Mouse (Mus musculus): ENCODE results near the gene Cacna1c.

Gene Cacna1c

DNA sequence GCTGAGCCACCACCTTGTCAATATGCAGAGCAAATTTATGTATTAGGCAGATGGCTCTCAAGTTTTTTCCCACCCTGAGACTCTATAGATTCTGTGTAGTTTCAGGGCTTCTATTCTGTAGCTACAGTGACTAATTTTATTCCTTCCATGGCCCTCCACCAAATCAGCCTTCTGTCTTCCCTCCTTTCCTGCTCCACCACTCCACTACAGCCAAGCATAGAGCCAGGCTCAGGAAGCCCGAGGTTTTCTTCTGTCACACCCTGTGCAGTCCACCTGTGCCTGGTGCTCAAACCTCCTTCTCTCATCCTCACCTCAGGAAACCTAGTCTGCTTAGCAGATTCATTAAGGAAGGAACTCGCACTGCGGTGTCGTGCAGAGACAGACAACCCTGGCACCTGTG lies 51.1 kb downstream of the Cacna1c start:
- no peak for DNase-seq (ENCODE audit: low spot score in 2 of 2)

DNA sequence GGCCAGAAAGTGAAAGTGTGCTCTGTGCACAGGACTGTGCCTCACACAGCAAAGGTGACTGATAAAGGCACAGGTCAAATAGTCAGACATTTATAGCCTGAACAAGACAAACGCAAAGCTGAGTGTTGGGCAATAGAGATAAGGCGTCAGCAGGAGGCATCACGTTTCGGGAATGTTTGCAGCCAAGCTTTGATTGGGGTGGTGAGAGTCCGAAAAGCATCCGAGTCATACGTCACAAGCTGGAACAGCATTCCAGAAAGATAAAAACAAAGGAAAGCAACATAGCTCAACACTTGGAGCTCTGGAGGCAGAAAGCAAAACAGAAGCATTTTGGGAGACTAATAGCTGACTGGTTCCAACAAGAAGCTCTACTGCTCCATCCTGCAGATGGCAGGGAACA lies 56.7 kb downstream of the Cacna1c start:
- no peak for DNase-seq (ENCODE audit: low spot score in 2 of 2)

DNA sequence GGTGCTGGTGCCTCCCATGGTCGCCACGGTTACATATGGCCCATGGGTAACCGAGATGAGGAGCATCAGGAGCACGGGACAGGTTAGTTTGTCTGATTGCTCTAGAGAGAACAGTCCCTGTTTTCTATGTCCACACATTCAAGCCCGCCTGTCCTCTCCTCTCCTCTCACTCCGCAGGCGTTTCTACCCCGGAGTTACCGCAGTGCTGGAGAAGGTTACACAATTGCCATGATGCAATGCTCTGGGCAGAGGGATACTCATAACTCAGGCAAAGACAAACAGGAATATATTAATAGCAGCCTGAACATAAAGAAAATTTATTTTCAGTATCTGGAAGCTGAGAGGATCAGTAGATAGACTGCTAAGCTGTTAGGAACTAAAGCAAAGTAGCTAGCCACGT lies 58.5 kb downstream of the Cacna1c start:
- no peak for DNase-seq (ENCODE audit: low spot score in 2 of 2)

DNA sequence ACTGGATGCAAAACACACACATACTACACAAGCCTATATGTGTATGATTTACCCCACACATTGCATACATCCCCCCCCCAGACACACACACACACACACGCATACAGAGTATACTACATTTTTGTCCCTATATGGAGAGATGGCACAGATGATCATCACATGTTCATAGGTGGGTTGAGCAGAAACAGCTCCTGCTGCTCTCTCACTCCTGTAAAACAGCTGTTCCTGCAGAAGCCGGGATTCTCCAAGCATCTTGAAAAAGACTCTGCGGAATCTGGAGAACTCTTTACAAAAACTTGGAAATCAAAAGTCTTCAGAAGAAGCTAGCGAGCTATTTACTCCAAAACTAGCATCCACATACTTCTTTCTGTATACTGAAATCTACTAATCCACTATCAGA lies 63.4 kb downstream of the Cacna1c start:
- no peak for DNase-seq (ENCODE audit: low spot score in 2 of 2)

DNA sequence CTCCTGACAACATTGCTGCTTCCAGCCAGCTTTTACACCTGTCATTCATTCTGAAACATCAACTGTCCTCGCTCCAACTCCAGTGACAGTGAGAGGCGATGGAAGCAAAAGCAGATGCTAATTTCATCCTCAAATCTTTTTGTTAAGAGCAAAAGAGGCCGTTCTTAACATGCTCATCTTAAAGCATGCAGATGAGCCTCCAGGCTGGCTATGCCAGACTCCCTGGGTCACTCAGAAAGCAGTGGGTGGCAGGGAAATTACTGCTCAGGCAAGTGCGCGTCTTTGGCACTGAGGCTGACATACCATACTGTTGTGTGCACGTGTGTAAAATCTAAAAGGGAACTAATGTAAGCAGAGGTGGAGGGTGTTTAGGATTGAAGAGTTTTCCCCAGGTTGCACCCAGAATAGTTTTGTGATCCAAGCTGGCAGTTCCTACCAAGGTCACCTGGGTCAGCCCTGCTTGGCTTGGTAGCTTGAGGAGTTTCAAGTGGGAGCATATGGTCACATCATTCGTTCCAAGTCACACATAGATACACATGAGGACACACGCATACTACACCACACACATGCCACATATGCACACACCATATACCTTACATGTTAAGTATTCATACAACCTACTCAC lies 64.0 kb downstream of the Cacna1c start:
- no peak for DNase-seq (ENCODE audit: low spot score in 2 of 2)

DNA sequence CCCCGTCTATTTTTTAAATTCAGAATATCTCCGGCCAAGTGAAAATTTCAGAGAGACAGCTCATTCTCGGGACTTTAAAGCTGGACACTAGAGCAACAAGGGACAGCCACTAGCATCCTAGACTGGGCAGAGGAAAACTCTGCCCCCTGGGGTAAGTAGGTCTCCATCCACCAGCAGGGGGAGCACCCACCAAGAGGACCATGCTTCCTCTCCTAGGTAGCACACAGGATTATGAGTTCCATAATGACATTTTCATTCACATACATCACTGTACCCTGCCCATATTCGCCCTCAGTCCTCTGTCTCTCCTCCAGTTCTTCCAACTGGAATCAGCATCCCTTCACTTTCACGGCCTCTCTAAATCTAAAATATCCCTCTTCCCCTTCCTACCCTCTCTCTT lies 66.6 kb downstream of the Cacna1c start:
- no peak for DNase-seq (ENCODE audit: low spot score in 2 of 2)

DNA sequence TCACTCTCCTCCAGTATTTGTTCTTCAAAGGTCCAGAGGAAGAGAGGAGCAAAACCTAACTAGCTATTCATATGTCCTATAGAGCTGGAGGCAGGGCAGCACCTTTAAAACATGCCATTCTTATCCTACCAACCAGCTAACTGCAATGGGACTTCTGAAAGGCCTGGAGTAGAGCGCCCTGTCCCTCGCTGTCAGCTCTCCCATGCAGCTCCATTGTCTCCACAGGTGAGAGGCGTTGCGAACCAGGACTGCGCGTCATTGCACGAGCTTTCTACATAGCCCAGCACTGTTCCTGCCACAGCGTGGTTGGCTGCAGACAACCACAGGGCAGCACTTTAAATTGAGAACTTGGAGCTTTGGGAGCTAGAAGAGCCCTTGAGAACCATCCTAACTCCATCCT lies 67.7 kb downstream of the Cacna1c start:
- DNase-seq (ENCODE audit: low spot score in 2 of 2) = no peak

DNA sequence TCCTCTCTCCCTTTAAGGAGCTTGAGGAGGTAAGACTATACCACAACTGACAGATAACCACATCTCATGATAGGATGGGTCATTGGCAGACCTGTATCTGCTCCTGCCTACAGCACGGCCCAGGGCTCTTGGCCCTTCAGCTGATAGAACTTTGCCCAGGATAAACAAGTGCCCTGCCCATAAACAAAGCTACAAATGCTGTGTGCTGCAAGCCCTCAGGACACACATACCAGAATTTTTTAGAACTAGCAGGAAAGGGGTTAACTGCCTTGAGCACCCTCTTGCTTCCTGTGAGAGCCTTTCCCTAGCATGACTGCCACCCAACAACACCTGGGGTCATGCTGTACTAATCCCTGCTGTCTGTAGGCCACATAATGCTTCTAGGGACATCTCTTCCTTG lies 68.1 kb downstream of the Cacna1c start:
- DNase-seq (ENCODE audit: low spot score in 2 of 2) = no peak

DNA sequence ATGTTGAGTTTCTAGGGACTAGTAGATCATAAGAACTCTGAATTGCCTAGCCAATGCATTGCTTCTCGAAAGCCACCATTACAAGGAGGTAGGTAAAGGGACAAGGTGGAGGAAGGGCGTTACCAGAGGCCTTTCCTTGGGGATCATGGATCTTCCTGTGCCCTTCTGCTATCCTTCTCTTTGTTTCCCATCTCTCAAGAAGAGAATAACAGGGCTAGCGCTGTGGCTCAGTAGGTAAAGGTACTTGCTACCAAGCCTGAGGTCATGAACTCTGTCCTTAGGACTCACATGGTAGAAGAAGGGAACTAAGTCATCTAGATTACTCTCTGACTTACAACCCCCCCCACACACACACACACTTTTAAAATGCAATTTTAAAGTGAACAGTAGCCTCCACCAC lies 69.2 kb downstream of the Cacna1c start:
- no peak for DNase-seq (ENCODE audit: low spot score in 2 of 2)

DNA sequence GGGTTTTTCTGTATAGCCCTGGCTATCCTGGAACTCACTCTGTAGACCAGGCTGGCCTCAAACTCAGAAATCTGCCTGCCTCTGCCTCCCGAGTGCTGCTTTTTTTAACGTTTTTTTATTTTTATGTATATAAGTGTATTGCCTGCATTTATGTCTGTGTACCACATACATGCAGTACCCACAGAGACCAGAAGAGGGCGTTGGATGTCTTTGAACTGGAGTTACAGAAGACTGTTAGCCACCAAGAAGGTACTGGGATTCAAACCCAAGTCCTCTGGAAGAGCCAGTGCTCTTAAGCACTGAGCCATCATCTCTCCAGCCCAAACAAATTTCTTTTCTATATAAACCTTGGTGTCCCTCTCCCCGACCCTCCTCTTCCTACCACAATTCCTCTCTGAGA lies 77.8 kb downstream of the Cacna1c start:
- no peak for DNase-seq (ENCODE audit: low spot score in 2 of 2)

DNA sequence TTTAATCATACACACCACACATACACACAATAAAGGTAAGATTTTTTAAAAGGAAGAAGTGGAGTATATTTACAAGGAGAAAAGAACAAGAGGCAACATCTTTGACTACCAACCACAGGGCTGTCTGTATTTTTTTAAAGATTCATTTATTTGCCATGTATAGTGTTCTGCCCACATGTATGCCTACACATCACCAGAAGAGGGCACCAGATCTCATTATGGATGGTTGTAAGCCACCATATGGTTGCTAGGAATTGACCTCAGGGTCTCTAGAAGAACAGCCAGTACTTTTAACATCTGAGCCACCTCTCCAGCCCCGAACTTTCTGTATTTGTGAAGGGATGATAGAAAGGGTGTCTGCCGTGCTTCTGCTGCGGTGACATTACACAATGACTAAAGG lies 79.9 kb downstream of the Cacna1c start:
- DNase-seq (ENCODE audit: low spot score in 2 of 2) = no peak

DNA sequence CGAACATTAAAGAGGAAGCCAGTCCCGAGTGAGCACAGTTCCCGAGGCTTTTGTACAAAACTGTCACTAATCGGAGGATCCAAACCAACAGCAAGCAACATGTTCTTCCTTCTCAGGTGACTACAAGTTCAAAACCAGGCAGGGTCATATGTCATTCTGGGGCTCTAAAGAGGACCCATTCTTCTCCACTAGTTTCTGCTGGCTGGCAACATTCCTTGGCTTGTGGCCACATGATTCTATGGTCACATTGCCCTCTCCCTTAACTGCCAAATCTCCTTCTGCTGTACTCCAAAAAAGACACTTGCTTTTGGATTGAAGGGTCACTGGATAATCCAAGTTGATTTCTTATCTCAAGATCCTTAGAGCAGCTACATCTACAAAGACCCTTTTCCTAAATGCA lies 82.9 kb downstream of the Cacna1c start:
- DNase-seq (ENCODE audit: low spot score in 2 of 2) = no peak

DNA sequence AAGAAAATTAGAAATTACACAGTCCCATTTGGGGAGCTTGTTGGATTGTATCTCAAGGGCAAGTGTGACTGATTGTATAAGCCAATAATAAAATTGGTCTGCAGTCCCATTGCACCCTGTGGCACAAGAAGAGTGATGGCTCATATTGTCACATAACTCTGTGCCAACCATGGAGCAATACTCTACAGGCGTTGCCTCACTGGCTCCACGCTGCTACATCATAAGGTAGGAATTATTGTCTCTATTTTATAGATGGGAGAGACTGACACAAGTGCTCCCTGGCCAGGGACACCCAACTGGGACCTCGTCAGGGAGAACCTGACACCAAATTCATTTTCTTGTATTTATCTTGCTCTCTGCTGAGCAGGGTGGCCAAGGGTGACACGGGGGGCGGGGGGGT lies 85.8 kb downstream of the Cacna1c start:
- no peak for DNase-seq (ENCODE audit: low spot score in 2 of 2)

DNA sequence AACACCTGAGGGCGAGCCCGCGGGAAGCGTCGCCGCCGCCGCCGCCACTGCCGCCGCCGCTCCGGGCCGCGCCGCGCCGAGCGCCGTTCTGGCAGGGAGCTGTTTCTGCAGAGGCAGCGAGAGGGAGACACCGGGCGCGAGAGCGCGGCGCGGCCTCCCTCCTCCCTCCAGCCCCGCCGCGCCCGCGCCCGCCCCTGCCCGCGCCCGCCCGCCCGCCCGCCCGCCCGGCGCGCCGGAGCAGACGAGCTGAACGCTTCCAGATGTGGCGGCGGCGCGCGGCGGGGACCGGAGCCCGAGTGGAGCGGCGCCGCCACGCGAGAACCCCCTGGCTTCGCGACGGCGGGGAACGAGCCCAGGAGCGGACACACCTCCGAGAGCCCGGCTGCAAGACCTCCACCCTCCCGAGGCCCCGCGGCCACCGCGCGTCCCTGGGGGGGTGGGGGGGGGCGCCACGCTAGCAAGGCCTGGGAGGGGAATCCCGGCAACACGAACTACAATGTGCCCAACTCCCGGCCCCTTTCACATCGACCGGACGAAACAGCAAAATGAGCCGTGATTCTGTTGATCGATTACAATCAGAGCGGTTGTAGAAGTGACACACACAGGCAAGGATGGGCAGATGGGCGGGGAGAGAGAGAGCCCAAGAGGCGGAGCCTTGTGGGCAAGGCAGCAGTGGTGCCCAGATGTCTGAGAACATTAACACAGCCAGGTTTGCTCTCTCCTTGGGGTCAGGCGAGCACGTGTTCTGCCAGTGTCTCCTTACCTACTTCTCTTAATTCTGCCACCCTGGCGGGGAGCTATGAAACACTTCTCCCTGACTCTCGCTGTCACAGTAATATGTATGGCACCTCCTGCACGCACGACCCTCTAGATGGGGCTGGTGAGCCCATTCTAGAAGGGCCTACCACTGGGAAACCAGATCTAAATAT lies 87.5 kb downstream of the Cacna1c start:
- peak; percentile 64 to 75 for DNase-seq (ENCODE audit: low spot score in 2 of 2)

DNA sequence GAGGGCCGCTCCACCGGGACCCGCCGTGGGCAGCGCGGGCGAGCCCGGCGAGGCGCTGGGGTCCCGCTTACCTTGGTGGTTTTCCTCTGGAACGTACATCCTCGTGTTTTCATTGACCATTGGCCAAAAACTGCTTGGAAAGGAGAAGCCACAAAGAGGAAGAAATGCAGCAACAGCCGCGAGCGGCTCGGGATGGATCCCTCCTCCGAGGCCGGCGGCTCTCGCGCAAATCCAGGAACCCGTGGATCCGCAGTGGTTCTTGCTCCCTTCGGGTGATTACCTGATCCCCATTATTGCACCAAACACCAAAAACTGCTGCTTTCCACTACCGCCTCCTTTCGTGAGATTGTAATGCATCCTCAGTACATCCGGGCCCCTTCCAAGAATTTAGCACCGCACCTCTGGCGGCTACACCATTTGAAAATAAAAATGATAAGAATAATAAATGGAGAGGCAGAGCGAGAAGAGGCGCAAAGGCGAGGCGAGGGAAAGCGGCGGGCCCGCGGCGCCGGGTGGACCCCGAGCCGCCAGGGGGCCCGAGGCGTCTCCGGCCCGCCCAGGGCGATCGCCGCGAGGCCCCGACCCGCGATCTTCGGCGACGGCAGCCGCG lies 88.3 kb downstream of the Cacna1c start:
- DNase-seq (ENCODE audit: low spot score in 2 of 2) = peak in 1 of 2 experiments; percentile 35

DNA sequence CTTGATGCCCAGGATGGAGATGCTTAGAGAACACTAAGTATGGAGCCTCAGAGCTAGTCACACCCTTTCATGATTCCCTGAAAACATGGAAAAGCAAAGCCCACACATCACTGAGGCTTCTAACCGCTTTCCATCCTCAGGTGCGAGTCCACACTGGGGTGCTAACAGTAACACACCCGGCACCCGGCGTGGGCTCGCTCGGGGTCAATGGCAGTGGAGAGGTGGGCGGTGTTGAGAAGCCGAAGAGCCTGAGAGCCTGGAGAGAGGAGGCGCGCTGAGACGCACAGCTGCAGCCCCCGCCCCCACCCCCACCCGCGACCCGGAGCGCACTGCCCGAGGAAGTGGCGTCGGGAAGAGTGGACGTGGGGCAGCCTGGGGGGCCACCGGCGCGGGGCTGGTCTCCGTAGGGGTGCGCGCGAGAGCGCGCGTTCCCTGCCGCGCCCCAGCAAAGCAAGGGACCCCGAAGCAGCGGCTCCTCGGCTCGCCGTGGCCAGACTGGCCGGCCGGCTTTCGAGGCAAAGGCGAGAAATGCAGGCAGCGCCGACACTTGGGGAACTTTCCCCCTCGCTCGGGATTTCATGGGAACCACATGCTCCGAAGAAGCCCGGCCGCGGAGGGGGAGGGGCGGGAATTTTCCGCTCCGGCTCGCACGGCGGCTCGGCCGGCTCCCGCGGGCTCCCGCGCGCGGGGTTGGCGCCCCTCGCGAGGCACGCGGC lies 88.9 kb downstream of the Cacna1c start:
- DNase-seq (ENCODE audit: low spot score in 2 of 2) = peak; percentile 38 to 66

DNA sequence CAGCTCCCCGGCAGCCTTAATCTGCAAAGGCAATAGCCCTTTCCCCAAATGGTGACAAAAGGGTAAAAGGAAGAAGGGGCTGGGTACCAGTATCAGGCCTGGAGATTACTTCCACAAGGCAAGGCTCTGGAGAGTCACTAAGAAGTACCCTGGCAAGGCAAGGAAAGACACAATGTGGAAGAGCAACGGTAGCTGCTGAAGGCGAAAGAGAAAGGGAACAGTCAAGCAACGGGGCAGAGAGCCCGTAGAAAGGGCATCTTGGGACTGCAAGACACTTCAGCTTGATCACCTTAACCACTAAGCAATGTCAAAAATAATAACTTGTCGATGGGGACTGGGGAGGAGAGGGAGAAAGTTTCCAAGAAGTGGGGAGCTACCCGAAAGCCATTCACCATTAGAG lies 89.5 kb downstream of the Cacna1c start:
- DNase-seq (ENCODE audit: low spot score in 2 of 2) = no peak

DNA sequence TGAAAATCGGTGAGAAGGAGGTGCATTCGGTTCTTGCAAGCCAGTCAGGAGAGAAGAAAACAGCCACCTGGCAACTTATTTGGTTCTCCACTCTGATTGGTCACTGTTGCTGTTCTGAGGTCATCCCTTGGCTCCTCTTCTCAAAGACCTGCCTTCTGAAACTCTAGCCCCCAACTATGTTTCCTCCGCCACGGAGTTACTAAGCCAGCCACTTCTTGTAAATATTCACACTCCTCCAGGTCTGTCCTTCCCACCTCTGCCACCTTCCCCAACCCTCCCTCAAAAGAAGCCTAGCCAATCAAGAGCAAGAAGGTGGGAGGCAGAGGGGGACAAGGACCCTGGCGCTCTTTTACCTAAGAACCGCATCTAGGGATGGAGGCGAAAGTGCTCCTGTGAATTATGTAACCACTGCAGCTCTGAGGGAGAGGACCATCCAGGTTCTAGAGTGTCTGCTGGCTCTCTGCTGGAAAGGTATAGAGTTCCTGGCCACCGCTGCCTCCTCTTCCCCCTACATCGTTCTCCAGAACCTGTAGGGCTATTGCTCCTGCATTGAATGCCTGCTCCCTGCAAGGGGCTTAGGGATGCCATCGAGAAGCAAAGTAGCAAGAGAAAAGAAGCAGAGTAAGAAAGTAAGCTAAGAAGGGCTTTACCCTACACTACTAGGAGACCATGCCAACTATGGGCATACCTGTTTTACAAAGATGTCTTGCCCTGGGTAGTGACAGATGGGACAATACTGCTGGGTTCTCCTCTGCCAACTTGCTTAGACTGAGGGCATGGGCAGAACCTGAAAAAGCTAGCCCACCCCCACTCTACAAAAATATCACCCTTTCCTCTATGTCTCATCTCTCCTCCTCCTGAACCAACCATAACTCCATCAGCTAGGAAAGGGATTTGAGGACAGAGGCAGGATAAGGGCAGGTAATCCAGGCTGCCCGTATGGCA lies 90.3 kb downstream of the Cacna1c start:
- DNase-seq (ENCODE audit: low spot score in 2 of 2) = no peak

DNA sequence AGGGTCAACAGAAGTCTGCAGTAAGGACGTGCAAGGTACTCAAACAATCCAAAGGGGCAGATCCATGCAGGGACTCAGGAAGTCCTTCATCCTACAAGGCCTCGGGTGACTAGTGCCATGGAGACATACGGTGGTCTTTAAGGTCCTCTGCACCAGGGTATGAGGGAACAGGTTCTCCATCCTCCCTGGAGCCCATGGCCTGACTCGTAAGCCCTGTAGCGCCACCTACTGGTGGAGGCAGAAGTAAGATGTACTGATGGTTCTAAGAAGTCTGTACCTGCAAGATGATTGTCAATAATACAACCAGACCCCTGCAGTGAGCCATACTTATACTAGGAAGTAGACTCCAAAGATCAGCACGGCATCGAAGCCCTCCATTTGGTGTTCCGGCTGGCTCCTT lies 92.0 kb downstream of the Cacna1c start:
- DNase-seq (ENCODE audit: low spot score in 2 of 2) = peak; percentile 63 to 78

DNA sequence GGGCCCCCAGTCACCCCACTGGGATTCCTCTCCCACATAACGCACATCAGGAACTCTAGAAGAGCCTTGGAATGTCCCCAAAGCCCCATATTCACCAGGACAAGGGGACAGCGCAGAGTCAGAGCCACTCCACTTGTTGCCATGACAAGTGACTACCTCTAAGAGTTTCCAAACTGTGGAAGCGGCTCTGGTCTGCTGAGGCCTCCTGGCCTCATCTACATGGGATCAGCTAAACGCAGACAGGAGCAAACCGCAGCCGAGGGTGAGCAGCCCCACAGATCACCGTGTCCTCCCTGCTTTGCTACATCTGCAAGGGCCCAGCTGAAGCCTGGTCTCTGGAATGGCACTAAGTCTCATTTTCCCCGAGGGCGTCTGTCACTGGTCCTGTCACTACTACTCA lies 93.3 kb downstream of the Cacna1c start:
- no peak for DNase-seq (ENCODE audit: low spot score in 2 of 2)

DNA sequence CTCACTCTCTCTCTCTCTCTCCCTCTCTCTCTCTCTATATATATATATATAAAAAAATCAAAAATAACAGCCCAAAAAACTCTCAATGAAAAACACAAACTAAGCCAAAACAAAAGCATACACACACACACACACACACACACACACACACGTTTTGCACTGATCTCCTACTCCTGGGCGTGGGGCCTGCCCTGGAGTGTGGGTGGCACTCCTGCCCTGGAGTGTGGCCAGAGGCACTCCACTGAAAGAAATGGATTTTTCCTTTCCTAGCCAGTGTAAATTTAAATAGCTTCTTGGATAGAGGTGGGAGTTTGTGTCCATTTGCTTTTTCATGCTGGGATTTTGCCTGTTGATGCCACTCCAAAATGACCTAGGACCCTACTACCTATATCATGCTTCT lies 96.9 kb downstream of the Cacna1c start:
- no peak for DNase-seq (ENCODE audit: low spot score in 2 of 2)

All from frontal cortex, postnatal 10 days (tissue).